Mouse (Mus musculus) CH12.LX (cell line): Measurements from ENCODE around the gene Ptchd4. TPM values are rescaled to one million over a fixed set of nuclear protein-coding genes. Genes with fewer than 3 reads are reported as not detected.

Source experiments
- DNase-seq: peaks from one replicate; pipeline ENCODE4 v3.0.0-alpha.2; 2013; ENCODE audit errors: extremely low read depth
- H3K27ac ChIP-seq: 2 replicates; pipeline ENCODE4 v1.5.1; 2012; ENCODE audit warnings: low read depth, mild to moderate bottlenecking, control low read depth, moderate library complexity; ENCODE audit not compliant: insufficient read depth
- H3K27me3 ChIP-seq: replicated peaks from 2 replicates; pipeline ENCODE3; 2012; ENCODE audit warnings: inconsistent platforms
- H3K36me3 ChIP-seq, 2 experiments: replicated peaks in 1 of 2; 2 replicates each; pipeline versions ENCODE3 to v1.6.1; 2012; ENCODE audit warnings: inconsistent platforms in 1 of 2, low read length in 1 of 2, mild to moderate bottlenecking in 1 of 2, mixed read lengths in 1 of 2, moderate library complexity in 1 of 2; ENCODE audit not compliant: control insufficient read depth in 1 of 2, insufficient read depth in 1 of 2
- H3K4me1 ChIP-seq, 2 experiments: 2 replicates each; pipeline ENCODE4 v1.6.1; 2012; ENCODE audit warnings: inconsistent platforms in 1 of 2, moderate library complexity in 1 of 2; ENCODE audit not compliant: insufficient read depth in 2 of 2, control insufficient read depth in 1 of 2
- H3K4me2 ChIP-seq: 2 replicates; pipeline ENCODE4 v1.6.1; 2012; ENCODE audit warnings: low read depth, mild to moderate bottlenecking, control low read depth; ENCODE audit not compliant: poor library complexity, insufficient read depth, severe bottlenecking
- H3K4me3 ChIP-seq, 3 experiments: fragments of 150-350 bp in 1 of 3; sonication (generic) in 1 of 3; replicated peaks in 1 of 3; 2 replicates each; pipeline versions ENCODE3 to v1.5.1; 2011 to 2012; ENCODE audit warnings: low read depth in 2 of 3, low read length in 2 of 3, mild to moderate bottlenecking in 2 of 3, moderate library complexity in 2 of 3, control low read depth in 1 of 3, improper control_type of control experiment in 1 of 3, inconsistent platforms in 1 of 3, mixed read lengths in 1 of 3; ENCODE audit not compliant: poor library complexity in 1 of 3
- H3K79me2 ChIP-seq: replicated peaks from 2 replicates; pipeline ENCODE4 v1.6.1; 2012; ENCODE audit warnings: mild to moderate bottlenecking, moderate library complexity; ENCODE audit not compliant: control insufficient read depth, poor library complexity, insufficient read depth, severe bottlenecking; ENCODE audit errors: extremely low read depth
- H3K9ac ChIP-seq: 2 replicates; pipeline ENCODE4 v1.6.1; 2012; ENCODE audit warnings: low read depth, mild to moderate bottlenecking, control low read depth, moderate library complexity; ENCODE audit not compliant: insufficient read depth
- H3K9me3 ChIP-seq: replicated peaks from 2 replicates; pipeline ENCODE3; 2012; ENCODE audit warnings: low read length, inconsistent platforms, mixed read lengths
- CTCF ChIP-seq, 2 experiments: IDR thresholded peaks in 1 of 2; conservative IDR thresholded peaks in 1 of 2; 2 replicates each; pipeline ENCODE4 v1.5.1; 2011 to 2012; ENCODE audit warnings: low read depth in 2 of 2, low read length in 2 of 2, improper control_type of control experiment in 1 of 2, inconsistent platforms in 1 of 2, mild to moderate bottlenecking in 1 of 2, moderate library complexity in 1 of 2
- E2F4 ChIP-seq: IDR thresholded peaks from 2 replicates; pipeline ENCODE4 v1.6.1; 2011; ENCODE audit warnings: low read depth, low read length, improper control_type of control experiment; ENCODE audit not compliant: insufficient replicate concordance
- ELF1 ChIP-seq: IDR thresholded peaks from 2 replicates; pipeline ENCODE4 v1.6.1; 2014; ENCODE audit warnings: low read depth, mild to moderate bottlenecking, inconsistent platforms, low read length, improper control_type of control experiment
- ETS1 ChIP-seq: conservative IDR thresholded peaks from 2 replicates; pipeline ENCODE4 v1.6.1; 2012; ENCODE audit warnings: low read depth, mild to moderate bottlenecking, inconsistent platforms, low read length, improper control_type of control experiment, moderate library complexity
- JUND ChIP-seq: conservative IDR thresholded peaks from 2 replicates; pipeline ENCODE4 v1.6.1; 2011; ENCODE audit warnings: low read depth, low read length, improper control_type of control experiment
- KAT2A ChIP-seq: IDR thresholded peaks from 2 replicates; pipeline ENCODE4 v1.6.1; 2012; ENCODE audit warnings: low read length, improper control_type of control experiment, inconsistent platforms; ENCODE audit not compliant: insufficient replicate concordance
- MAFK ChIP-seq: IDR thresholded peaks from 2 replicates; pipeline ENCODE4 v1.6.1; 2011; ENCODE audit warnings: low read length, improper control_type of control experiment; ENCODE audit not compliant: insufficient replicate concordance
- MEF2A ChIP-seq: IDR thresholded peaks from 2 replicates; pipeline ENCODE4 v1.6.1; 2014; ENCODE audit warnings: low read depth, mild to moderate bottlenecking, inconsistent platforms, low read length, improper control_type of control experiment, borderline replicate concordance
- MXI1 ChIP-seq: IDR thresholded peaks from 2 replicates; pipeline ENCODE4 v1.6.1; 2011; ENCODE audit warnings: mild to moderate bottlenecking, low read depth, low read length, improper control_type of control experiment
- MYC ChIP-seq: IDR thresholded peaks from 2 replicates; pipeline ENCODE4 v1.6.1; 2011; ENCODE audit warnings: low read depth, mild to moderate bottlenecking, improper control_type of control experiment, low read length
- NRF1 ChIP-seq: IDR thresholded peaks from 2 replicates; pipeline ENCODE4 v1.6.1; 2014; ENCODE audit warnings: low read depth, mild to moderate bottlenecking, inconsistent platforms, low read length, improper control_type of control experiment, moderate library complexity
- POLR2A ChIP-seq: IDR thresholded peaks from 2 replicates; pipeline ENCODE4 v1.6.1; 2011; ENCODE audit warnings: low read depth, mild to moderate bottlenecking, improper control_type of control experiment, low read length
- SIN3A ChIP-seq: IDR thresholded peaks from 2 replicates; pipeline ENCODE4 v1.6.1; 2012; ENCODE audit warnings: low read length, improper control_type of control experiment, inconsistent platforms
- SMC3 ChIP-seq: IDR thresholded peaks from 2 replicates; pipeline ENCODE4 v1.6.1; 2011; ENCODE audit warnings: low read depth, low read length, improper control_type of control experiment
- UBTF ChIP-seq: IDR thresholded peaks from 2 replicates; pipeline ENCODE4 v1.6.1; 2012; ENCODE audit warnings: low read depth, mild to moderate bottlenecking, inconsistent platforms, low read length, improper control_type of control experiment, moderate library complexity
- USF1 ChIP-seq: IDR thresholded peaks from 2 replicates; pipeline ENCODE4 v1.6.1; 2014; ENCODE audit warnings: low read depth, mild to moderate bottlenecking, inconsistent platforms, low read length, improper control_type of control experiment
- USF2 ChIP-seq: conservative IDR thresholded peaks from 2 replicates; pipeline ENCODE4 v1.6.1; 2011; ENCODE audit warnings: low read depth, low read length, improper control_type of control experiment
- ZKSCAN1 ChIP-seq: IDR thresholded peaks from 2 replicates; pipeline ENCODE4 v1.6.1; 2012; ENCODE audit warnings: low read depth, inconsistent platforms, low read length, improper control_type of control experiment, borderline replicate concordance
- ZNF384 ChIP-seq: IDR thresholded peaks from 2 replicates; pipeline ENCODE4 v1.6.1; 2012; ENCODE audit warnings: low read depth, low read length, improper control_type of control experiment, inconsistent platforms
- dilution Hi-C: fragments of 300-500 bp; cut with MboI; formaldehyde crosslinking; loops from 2 replicates; pipeline ENCODE4 v1.14.3; 2020; ENCODE audit warnings: low sequenced_read_pairs; ENCODE audit not compliant: extremely low pct_unique_long_range_greater_than_20kb, extremely low pct_ligation_motif_present
- in situ Hi-C: fragments of 300-500 bp; cut with MboI; formaldehyde crosslinking; loops from 3 replicates; pipeline ENCODE4 v1.14.3; 2019; ENCODE audit warnings: low sequenced_read_pairs, low pct_ligation_motif_present, low pct_unique_long_range_greater_than_20kb, mixed read lengths
- polyA plus RNA-seq: library from polyadenylated mRNA; unstranded; fragments of >175 nt; gene quantifications from 2 replicates; pipeline ENCODE4 v1.2.1, GENCODE M21; 2012; ENCODE audit warnings: low read depth; ENCODE audit not compliant: insufficient read length
- total RNA-seq, 2 experiments: library from RNA; depleted of rRNA; stranded (reverse); fragments of 300-350 nt in 1 of 2; fragments of >200 nt in 1 of 2; gene quantifications; 2 replicates each; pipeline ENCODE4 v1.2.3; 2012 to 2014

Gene Ptchd4
- total and polyA plus RNA-seq, 3 experiments: not detected

DNA sequence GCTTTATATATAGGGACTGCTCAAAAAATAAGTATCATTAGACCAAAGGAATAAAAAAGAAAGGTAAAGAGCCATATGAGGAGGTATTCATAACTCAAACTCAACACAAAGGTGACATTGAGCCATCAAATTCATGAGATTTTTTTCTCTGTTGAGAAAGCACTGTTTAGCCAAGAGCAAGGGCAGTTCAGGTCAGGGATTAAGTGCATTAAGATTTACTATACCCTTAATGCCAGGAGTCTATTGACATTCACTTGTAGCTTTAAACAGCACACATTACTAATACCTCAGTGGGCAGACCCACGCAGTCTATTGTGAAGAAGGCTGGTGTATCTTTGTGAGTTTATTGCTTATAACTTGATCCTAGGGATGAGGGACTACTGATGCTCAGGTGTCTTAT lies 49.0 kb downstream of the Ptchd4 start:
- Histone ChIP-seq H3K36me3 (no peaks in the 10 kb centered on the region), H3K27me3 (no peaks in the 10 kb centered on the region), H3K4me1 (no peaks in the 10 kb centered on the region), H3K27ac (no peak overlapping the region), H3K9ac (no peak overlapping the region), H3K4me3 (no peak overlapping the region), H3K4me2 (no peak overlapping the region), H3K9me3 (peaks cover 2% of the 10 kb centered on the region), H3K79me2 (no peaks in the 10 kb centered on the region)
- no peak for DNase-seq
- in situ Hi-C loops: no loop called here
- no peak for TF ChIP-seq UBTF
- no peak for TF ChIP-seq JUND
- TF ChIP-seq ETS1: no peak
- no peak for TF ChIP-seq ZKSCAN1
- dilution Hi-C loops: no loop called here

GRCm38 (mm10) chr17:42374881-42375280 lies 59.1 kb downstream of the Ptchd4 start:
- no peak for DNase-seq
- Histone ChIP-seq H3K27ac (no peak overlapping the region), H3K79me2 (no peaks in the 10 kb centered on the region), H3K4me2 (no peak overlapping the region), H3K36me3 (no peaks in the 10 kb centered on the region), H3K27me3 (no peaks in the 10 kb centered on the region), H3K4me3 (no peak overlapping the region), H3K4me1 (no peaks in the 10 kb centered on the region), H3K9ac (no peak overlapping the region), H3K9me3 (peaks cover 13% of the 10 kb centered on the region)
- dilution Hi-C loops: no loop called here
- TF ChIP-seq KAT2A (no peak), ZNF384 (no peak), MAFK (no peak), MXI1 (no peak), UBTF (no peak), USF1 (no peak), ETS1 (no peak), SIN3A (no peak), NRF1 (no peak), MYC (no peak), CTCF (conservative IDR thresholded peaks at IDR 0.05 in 1 of 2, IDR thresholded peaks at IDR 0.05 in 1 of 2; ENCODE audit: low read depth in 2 of 2, low read length in 2 of 2) (no peak), SMC3 (no peak), MEF2A (no peak), ELF1 (no peak), POLR2A (no peak), USF2 (no peak), E2F4 (no peak)
- in situ Hi-C loops: no loop called here
